Comparison of ENCODE assay signal across 9 mouse cellular contexts in the genomic region with DNA sequence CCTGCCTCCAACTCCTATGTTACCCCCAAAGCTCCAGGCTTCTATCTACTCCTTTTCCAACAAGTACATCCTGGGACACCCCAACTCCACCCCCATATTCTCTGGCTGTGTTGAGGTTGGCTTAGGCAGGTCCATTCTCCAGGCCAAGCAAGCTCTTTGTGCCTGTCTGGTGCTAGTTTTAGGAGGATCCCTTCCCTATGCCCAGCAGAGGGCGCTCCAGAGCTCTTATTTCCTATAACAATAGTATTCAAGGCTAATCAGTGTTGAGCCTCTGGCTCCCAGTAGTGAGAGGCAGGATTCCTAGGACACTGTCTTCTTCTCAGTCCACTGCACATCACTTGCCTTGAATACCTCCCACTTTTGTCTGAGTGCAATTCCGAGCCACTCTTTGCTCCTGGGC. TPM values are rescaled to one million over a fixed set of nuclear protein-coding genes. Genes with fewer than 3 reads are reported as not detected.
DNase-seq lines count a peak whose midpoint lies in the region; ATAC-seq and TF ChIP-seq lines count a peak whose summit lies in the region.
"Had no signal": no experiment of that assay in that cellular context is flagged by ENCODE, and none has a peak within 500 bp of the region (broad histone marks: within the 10 kb centered on the region; RNA-seq: fewer than 3 reads in every experiment).

No protein-coding gene starts in this region.

- whole genome bisulfite sequencing in liver, embryonic 14.5 days (ENCODE audit: insufficient replicate concordance), result 4% methylated on average over 2 of the region's 2 CpGs
- WGBS in neural tube, embryonic 13.5 days, result 8% methylated on average over 2 of the region's 2 CpGs

- H3K4me2 ChIP-seq in liver, embryonic 14.5 days (ENCODE audit: low read depth), result no peak overlapping the region
- H3K4me2 ChIP-seq in neural tube, embryonic 13.5 days, result peak overlapping the region; percentile 95
- H3K4me2 ChIP-seq: stomach, embryonic 15.5 days had no signal

- no peaks in the 10 kb centered on the region; the same call in 1 of the 2 replicates for H3K27me3 ChIP-seq in liver, embryonic 14.5 days (ENCODE audit: control insufficient read depth, insufficient read depth, low read length)
- H3K27me3 ChIP-seq in neural tube, embryonic 13.5 days, result 0 out of 2 replicates have a peak, but pooled peaks cover 6% of the 10 kb centered on the region
- H3K27me3 ChIP-seq: stomach, embryonic 15.5 days had no signal

- H3K36me3 ChIP-seq in liver, embryonic 14.5 days (replicated peaks; ENCODE audit: control insufficient read depth, insufficient read depth, low read depth), result no peaks in the 10 kb centered on the region
- peaks cover 33% of the 10 kb centered on the region for H3K36me3 ChIP-seq in neural tube, embryonic 13.5 days

- no peak overlapping the region for H3K4me3 ChIP-seq in liver, embryonic 14.5 days (ENCODE audit: insufficient read depth in 1 of 2, low read depth in 2 of 2, low read length in 2 of 2)
- H3K4me3 ChIP-seq in neural tube, embryonic 13.5 days, result peak overlapping the region; percentile 18
- H3K4me3 ChIP-seq: stomach, embryonic 15.5 days had no signal

- H3K27ac ChIP-seq in liver, embryonic 14.5 days, result no peak overlapping the region
- H3K27ac ChIP-seq in neural tube, embryonic 13.5 days (replicated peaks), result 0 out of 2 replicates have a peak overlapping the region, but pooled peaks have one; percentile 38
- H3K27ac ChIP-seq: stomach, embryonic 15.5 days had no signal

- no peak for TF ChIP-seq EP300 in liver, embryonic 14.5 days (IDR thresholded peaks at IDR 0.05; ENCODE audit: low read depth)

- DNase-seq in 416B (ENCODE audit: low read depth), result peak; percentile 86
- peak; percentile 94 for DNase-seq in adrenal gland, postnatal 10 days
- peak; percentile 95 for DNase-seq in embryo, embryonic 11 days
- DNase-seq in heart, adult 8-10 months (ENCODE audit: low spot score), result peak; percentile 89
- peak; percentile 96 for DNase-seq in kidney, postnatal 10 days
- peak; percentile 67 to 75 (median 68) for DNase-seq in liver, embryonic 14.5 days (ENCODE audit: low read depth in 3 of 3, low spot score in 3 of 3)
- DNase-seq in telencephalon, adult 2 months (ENCODE audit: low read depth, low spot score), result peak; percentile 71

- no peak for ATAC-seq in liver, embryonic 14.5 days (ENCODE audit: insufficient read depth)
- ATAC-seq in neural tube, embryonic 13.5 days (ENCODE audit: low read depth), result no peak

- H3K9ac ChIP-seq in liver, embryonic 14.5 days (replicated peaks), result no peak overlapping the region
- 0 out of 2 replicates have a peak overlapping the region, but pooled peaks have one; percentile 96 for H3K9ac ChIP-seq in neural tube, embryonic 13.5 days
- H3K9ac ChIP-seq: stomach, embryonic 15.5 days had no signal

- H3K9me3 ChIP-seq in liver, embryonic 14.5 days (ENCODE audit: control insufficient read depth, low read length), result no peaks in the 10 kb centered on the region
- no peaks in the 10 kb centered on the region for H3K9me3 ChIP-seq in neural tube, embryonic 13.5 days
- H3K9me3 ChIP-seq: stomach, embryonic 15.5 days had no signal

- peaks cover 5 to 9% of the 10 kb centered on the region in 2 experiments for H3K4me1 ChIP-seq in liver, embryonic 14.5 days (replicated peaks; ENCODE audit: control insufficient read depth in 2 of 2, insufficient read depth in 2 of 2, low read length in 1 of 2)
- peaks cover 48% of the 10 kb centered on the region for H3K4me1 ChIP-seq in neural tube, embryonic 13.5 days (replicated peaks)

- TF ChIP-seq CTCF in liver, embryonic 14.5 days (IDR thresholded peaks at IDR 0.05; ENCODE audit: low read depth), result peak; percentile 86

RNA-seq across cellular contexts. Expression of a gene that starts 3.1 kb away (rescaled TPM):
- under 1 TPM; 0.15 to 0.36 TPM for total RNA-seq in adrenal gland, postnatal 10 days (2021)
- total RNA-seq in heart, adult 8-10 months (2022), result under 1 TPM; 0.14 to 0.38 (median 0.28) TPM
- 0.01 and 0.02 TPM in 2 replicates for polyA plus RNA-seq in liver, embryonic 14.5 days (2012; rRNA removed)
- 1.7 TPM in 2 replicates for polyA plus RNA-seq in liver, embryonic 14.5 days (2014; fragmentation: Nextera tagmentation; extraction: Ambion mirVana)
- 2.4 and 2.9 TPM in 2 replicates for polyA plus RNA-seq in neural tube, embryonic 13.5 days (2015; fragmentation: Nextera tagmentation; extraction: Ambion mirVana)

RNA-seq across cellular contexts. Expression of a gene that starts 3.3 kb away (rescaled TPM):
- 10 to 100 TPM in 1 of 2 experiments, 1 to 10 TPM in 1; 6.6 to 10.7 TPM for total RNA-seq in adrenal gland, postnatal 10 days (2021)
- 10 to 100 TPM; 20.3 to 24.0 (median 21.7) TPM for total RNA-seq in heart, adult 8-10 months (2022)
- 0.22 and 0.37 TPM in 2 replicates for polyA plus RNA-seq in liver, embryonic 14.5 days (2012; rRNA removed)
- 0.05 and 0.11 TPM in 2 replicates for polyA plus RNA-seq in liver, embryonic 14.5 days (2014; fragmentation: Nextera tagmentation; extraction: Ambion mirVana)
- 13.5 and 15.6 TPM in 2 replicates for polyA plus RNA-seq in neural tube, embryonic 13.5 days (2015; fragmentation: Nextera tagmentation; extraction: Ambion mirVana)

RNA-seq across cellular contexts. Expression of a gene that starts 15.8 kb away (rescaled TPM):
- 100 to 1,000 TPM; 106 to 111 TPM for total RNA-seq in adrenal gland, postnatal 10 days (2021)
- 100 to 1,000 TPM; 162 to 188 (median 167) TPM for total RNA-seq in heart, adult 8-10 months (2022)
- polyA plus RNA-seq in liver, embryonic 14.5 days (2012; rRNA removed), result 29.1 and 29.2 TPM in 2 replicates
- polyA plus RNA-seq in liver, embryonic 14.5 days (2014; fragmentation: Nextera tagmentation; extraction: Ambion mirVana), result 76.8 and 77.6 TPM in 2 replicates
- polyA plus RNA-seq in neural tube, embryonic 13.5 days (2015; fragmentation: Nextera tagmentation; extraction: Ambion mirVana), result 76.8 and 84.9 TPM in 2 replicates

RNA-seq across cellular contexts. Expression of a gene that starts 18.7 kb away (rescaled TPM):
- total RNA-seq in adrenal gland, postnatal 10 days (2021), result under 1 TPM; 0.57 to 0.79 TPM
- under 1 TPM in 1 of 4 experiments, not detected in 3; 0.53 TPM for total RNA-seq in heart, adult 8-10 months (2022)
- 0.16 and 0.31 TPM in 2 replicates for polyA plus RNA-seq in liver, embryonic 14.5 days (2012; rRNA removed)
- polyA plus RNA-seq in liver, embryonic 14.5 days (2014; fragmentation: Nextera tagmentation; extraction: Ambion mirVana), result 0.24 TPM in 1 of 2 replicates, not detected in the other
- 3.5 and 4.1 TPM in 2 replicates for polyA plus RNA-seq in neural tube, embryonic 13.5 days (2015; fragmentation: Nextera tagmentation; extraction: Ambion mirVana)

RNA-seq across cellular contexts. Expression of a gene that starts 28.5 kb away (rescaled TPM):
- total RNA-seq in adrenal gland, postnatal 10 days (2021), result not detected
- not detected for total RNA-seq in heart, adult 8-10 months (2022)
- polyA plus RNA-seq in liver, embryonic 14.5 days (2012; rRNA removed), result not detected in 2 replicates
- not detected in 2 replicates for polyA plus RNA-seq in liver, embryonic 14.5 days (2014; fragmentation: Nextera tagmentation; extraction: Ambion mirVana)
- polyA plus RNA-seq in neural tube, embryonic 13.5 days (2015; fragmentation: Nextera tagmentation; extraction: Ambion mirVana), result not detected in 2 replicates
- polyA plus RNA-seq: stomach, embryonic 15.5 days had no signal
